Comparison of ENCODE assay signal across 8 mouse cellular contexts in genomic region chrX:73967177-73968075, GRCm38 (mm10). TPM values are rescaled to one million over a fixed set of nuclear protein-coding genes. Genes with fewer than 3 reads are reported as not detected.
DNase-seq lines count a peak whose midpoint lies in the region; ATAC-seq and TF ChIP-seq lines count a peak whose summit lies in the region.

No protein-coding gene starts in this region.

- no peaks in the 10 kb centered on the region for H3K36me3 ChIP-seq in embryonic facial prominence, embryonic 15.5 days
- H3K36me3 ChIP-seq in kidney, embryonic 14.5 days (ENCODE audit: control insufficient read depth, insufficient read depth, low read length), result no peaks in the 10 kb centered on the region

- no peak for TF ChIP-seq CTCF in bone marrow, adult 2 months (IDR thresholded peaks at IDR 0.05; ENCODE audit: control insufficient read depth, insufficient read depth, low read length)

- TF ChIP-seq POLR2A in bone marrow, adult 2 months (IDR thresholded peaks at IDR 0.05; ENCODE audit: borderline replicate concordance, control insufficient read depth, low read depth, low read length), result peak; percentile 70; the same call in 1 of the 2 replicates

- WGBS in bone marrow, adult 2 months, result 13% methylated on average over 60 of the region's 60 CpGs
- 18% methylated on average over 60 of the region's 60 CpGs for WGBS in embryonic facial prominence, embryonic 15.5 days
- 18% methylated on average over 57 of the region's 60 CpGs for WGBS in kidney, embryonic 14.5 days

- no peaks in the 10 kb centered on the region for H3K4me1 ChIP-seq in bone marrow, adult 2 months (ENCODE audit: control insufficient read depth, insufficient read depth, low read length)
- H3K4me1 ChIP-seq in embryonic facial prominence, embryonic 15.5 days, result peaks cover 5% of the 10 kb centered on the region; the same call in 1 of the 2 replicates
- H3K4me1 ChIP-seq in kidney, embryonic 14.5 days (ENCODE audit: control insufficient read depth, insufficient read depth, low read length), result peaks cover 8% of the 10 kb centered on the region; the same call in 1 of the 2 replicates

- peak; percentile 88 for ATAC-seq in embryonic facial prominence, embryonic 15.5 days (ENCODE audit: insufficient number of reproducible peaks, low FRiP score, low TSS enrichment, low read depth)
- ATAC-seq in kidney, embryonic 14.5 days (ENCODE audit: low FRiP score, low TSS enrichment), result peak; percentile 88
- ATAC-seq in monocyte, adult 5-6 weeks (replicated peaks; ENCODE audit: insufficient number of reproducible peaks, low FRiP score, low TSS enrichment, poor library complexity, severe bottlenecking), result peak; percentile 32

- no peaks in the 10 kb centered on the region for H3K9me3 ChIP-seq in embryonic facial prominence, embryonic 15.5 days (replicated peaks)
- H3K9me3 ChIP-seq in kidney, embryonic 14.5 days (ENCODE audit: control insufficient read depth, low read length), result no peaks in the 10 kb centered on the region

- H3K27ac ChIP-seq in bone marrow, adult 2 months (ENCODE audit: control insufficient read depth, insufficient read depth, low read depth, low read length, poor library complexity), result peak overlapping the region; percentile 100
- H3K27ac ChIP-seq in embryonic facial prominence, embryonic 15.5 days (replicated peaks), result peak overlapping the region; percentile 99
- H3K27ac ChIP-seq in kidney, embryonic 14.5 days (ENCODE audit: low read depth, low read length), result peak overlapping the region; percentile 97

- DNase-seq in 416B (ENCODE audit: low read depth), result peak; percentile 96
- peak; percentile 91 to 92 for DNase-seq in heart, adult 9 months (ENCODE audit: low spot score in 2 of 2)
- peak; percentile 89 for DNase-seq in liver
- DNase-seq in spleen, postnatal 4 days (ENCODE audit: low spot score in 2 of 2), result peak; percentile 83 to 89

- H3K9ac ChIP-seq in embryonic facial prominence, embryonic 15.5 days, result peak overlapping the region; percentile 28
- H3K9ac ChIP-seq in kidney, embryonic 14.5 days (ENCODE audit: low read depth, low read length), result peak overlapping the region; percentile 85

- H3K27me3 ChIP-seq in embryonic facial prominence, embryonic 15.5 days, result no peaks in the 10 kb centered on the region
- H3K27me3 ChIP-seq in kidney, embryonic 14.5 days (ENCODE audit: control insufficient read depth, insufficient read depth, low read length), result no peaks in the 10 kb centered on the region

- H3K4me2 ChIP-seq in embryonic facial prominence, embryonic 15.5 days (replicated peaks), result peak overlapping the region; percentile 44
- peak overlapping the region; percentile 24 for H3K4me2 ChIP-seq in kidney, embryonic 14.5 days (replicated peaks; ENCODE audit: low read depth, low read length)

- peak overlapping the region; percentile 98 for H3K4me3 ChIP-seq in bone marrow, adult 2 months (replicated peaks; ENCODE audit: control insufficient read depth, low read depth, low read length)
- peak overlapping the region; percentile 65 for H3K4me3 ChIP-seq in embryonic facial prominence, embryonic 15.5 days (replicated peaks)
- peak overlapping the region; percentile 76 for H3K4me3 ChIP-seq in kidney, embryonic 14.5 days (ENCODE audit: low read length)

RNA-seq across cellular contexts. Expression of gene Hcfc1, which starts 1.3 kb away (rescaled TPM):
- polyA plus RNA-seq in bone marrow, adult 2 months (2011; ENCODE audit: insufficient read depth, insufficient read length, low replicate concordance, missing spikeins), result 38.5 and 58.8 TPM in 2 replicates
- polyA plus RNA-seq in embryonic facial prominence, embryonic 15.5 days (2015; fragmentation: Nextera tagmentation; extraction: Ambion mirVana), result 43.0 and 49.5 TPM in 2 replicates
- polyA plus RNA-seq in kidney, embryonic 14.5 days (2014; fragmentation: Nextera tagmentation; extraction: Ambion mirVana), result 78.4 and 87.8 TPM in 2 replicates
- 21.4 to 45.9 TPM (median 24.5 TPM) in 3 replicates for total RNA-seq in monocyte, adult 5-6 weeks (2017)

RNA-seq across cellular contexts. Expression of gene Renbp, which starts 36.8 kb away (rescaled TPM):
- polyA plus RNA-seq in bone marrow, adult 2 months (2011; ENCODE audit: insufficient read depth, insufficient read length, low replicate concordance, missing spikeins), result 30.7 and 48.6 TPM in 2 replicates
- 33.1 and 42.3 TPM in 2 replicates for polyA plus RNA-seq in embryonic facial prominence, embryonic 15.5 days (2015; fragmentation: Nextera tagmentation; extraction: Ambion mirVana)
- 36.9 and 38.8 TPM in 2 replicates for polyA plus RNA-seq in kidney, embryonic 14.5 days (2014; fragmentation: Nextera tagmentation; extraction: Ambion mirVana)
- total RNA-seq in monocyte, adult 5-6 weeks (2017), result 15.9 to 27.6 TPM (median 20.8 TPM) in 3 replicates

RNA-seq across cellular contexts. Expression of gene Naa10, which starts 45.7 kb away (rescaled TPM):
- 60.9 and 77.0 TPM in 2 replicates for polyA plus RNA-seq in bone marrow, adult 2 months (2011; ENCODE audit: insufficient read depth, insufficient read length, low replicate concordance, missing spikeins)
- 115 and 120 TPM in 2 replicates for polyA plus RNA-seq in embryonic facial prominence, embryonic 15.5 days (2015; fragmentation: Nextera tagmentation; extraction: Ambion mirVana)
- 140 and 168 TPM in 2 replicates for polyA plus RNA-seq in kidney, embryonic 14.5 days (2014; fragmentation: Nextera tagmentation; extraction: Ambion mirVana)
- 32.0 to 50.3 TPM (median 42.9 TPM) in 3 replicates for total RNA-seq in monocyte, adult 5-6 weeks (2017)

RNA-seq across cellular contexts. Expression of gene Arhgap4, which starts 45.8 kb away (rescaled TPM):
- polyA plus RNA-seq in bone marrow, adult 2 months (2011; ENCODE audit: insufficient read depth, insufficient read length, low replicate concordance, missing spikeins), result 53.5 and 163 TPM in 2 replicates
- polyA plus RNA-seq in embryonic facial prominence, embryonic 15.5 days (2015; fragmentation: Nextera tagmentation; extraction: Ambion mirVana), result 4.1 and 5.1 TPM in 2 replicates
- polyA plus RNA-seq in kidney, embryonic 14.5 days (2014; fragmentation: Nextera tagmentation; extraction: Ambion mirVana), result 1.7 and 4.2 TPM in 2 replicates
- total RNA-seq in monocyte, adult 5-6 weeks (2017), result 164 to 232 TPM (median 166 TPM) in 3 replicates

RNA-seq across cellular contexts. Expression of gene Irak1, which starts 56.3 kb away (rescaled TPM):
- 41.4 and 97.5 TPM in 2 replicates for polyA plus RNA-seq in bone marrow, adult 2 months (2011; ENCODE audit: insufficient read depth, insufficient read length, low replicate concordance, missing spikeins)
- 63.9 and 73.2 TPM in 2 replicates for polyA plus RNA-seq in embryonic facial prominence, embryonic 15.5 days (2015; fragmentation: Nextera tagmentation; extraction: Ambion mirVana)
- 56.6 and 64.8 TPM in 2 replicates for polyA plus RNA-seq in kidney, embryonic 14.5 days (2014; fragmentation: Nextera tagmentation; extraction: Ambion mirVana)
- total RNA-seq in monocyte, adult 5-6 weeks (2017), result 44.2 to 65.0 TPM (median 58.3 TPM) in 3 replicates

Comparison
In these comparisons a context has a peak if more than half of its experiments do, and no peak if none do; other contexts are left out.
1. Peak in every context shown above with its lines: DNase-seq, ATAC-seq, H3K4me3 ChIP-seq and H3K27ac ChIP-seq.
2. ATAC-seq: peak in every context shown above with its lines; median percentile 88 in embryonic facial prominence, embryonic 15.5 days; 88 in kidney, embryonic 14.5 days; 32 in monocyte, adult 5-6 weeks.